Mouse (Mus musculus) intestine, embryonic 14.5 days (tissue): ENCODE measurements around the gene Zbtb22. TPM values are rescaled to one million over a fixed set of nuclear protein-coding genes. Genes with fewer than 3 reads are reported as not detected.

Experiments used
- ATAC-seq: fragments of 200-750 bp; cut with Nextera tagmentation; replicated peaks from 2 replicates; pipeline ENCODE4 v1.8.0; 2017; ENCODE audit warnings: low read depth, moderate number of reproducible peaks, moderate TSS enrichment, moderate library complexity; ENCODE audit not compliant: low FRiP score, low TSS enrichment
- DNase-seq: peaks from one replicate; pipeline ENCODE4 v3.0.0-alpha.2; 2018; ENCODE audit warnings: low spot score
- H3K27ac ChIP-seq: fragments of 300-500 bp; sonication (generic); 2 replicates; pipeline ENCODE4 v1.5.1; 2014; ENCODE audit warnings: low read depth, mild to moderate bottlenecking, control low read depth
- H3K27me3 ChIP-seq: fragments of 300-500 bp; sonication (generic); replicated peaks from 2 replicates; pipeline ENCODE4 v1.6.1; 2014; ENCODE audit warnings: low read length, control low read depth; ENCODE audit not compliant: control insufficient read depth, insufficient read depth
- H3K36me3 ChIP-seq: fragments of 300-500 bp; sonication (generic); 2 replicates; pipeline ENCODE4 v1.6.1; 2014; ENCODE audit warnings: low read length, control low read depth; ENCODE audit not compliant: control insufficient read depth, insufficient read depth
- H3K4me1 ChIP-seq: fragments of 300-500 bp; sonication (generic); replicated peaks from 2 replicates; pipeline ENCODE4 v1.6.1; 2014; ENCODE audit warnings: low read length, control low read depth, mixed read lengths; ENCODE audit not compliant: control insufficient read depth, insufficient read depth
- H3K4me2 ChIP-seq: fragments of 300-500 bp; sonication (generic); 2 replicates; pipeline ENCODE4 v1.6.1; 2014; ENCODE audit warnings: low read length
- H3K4me3 ChIP-seq: fragments of 300-500 bp; sonication (generic); 2 replicates; pipeline ENCODE4 v1.5.1; 2014; ENCODE audit warnings: low read depth, low read length, control low read depth, mixed read lengths
- H3K9ac ChIP-seq: fragments of 300-500 bp; sonication (generic); 2 replicates; pipeline ENCODE4 v1.6.1; 2014; ENCODE audit warnings: mild to moderate bottlenecking, low read length
- H3K9me3 ChIP-seq: fragments of 300-500 bp; sonication (generic); 2 replicates; pipeline ENCODE4 v1.6.1; 2016; ENCODE audit warnings: low read length, control low read depth; ENCODE audit not compliant: control insufficient read depth
- WGBS: fragments of 180-500 bp; shearing (Covaris S2); extraction: QIAGEN DNeasy Blood & Tissue Kit; methylation state at CpG from one replicate; pipeline ENCODE4 v1.1.7; 2014; 5-methylcytosine and 5-hydroxymethylcytosine counted together
- polyA plus RNA-seq: library from polyadenylated mRNA; unstranded; fragments of >200 nt; fragmentation: Nextera tagmentation; extraction: Ambion mirVana; gene quantifications from 2 replicates; pipeline ENCODE4 v1.2.1, GENCODE M21; 2014

Zbtb22 gene
- polyA plus RNA-seq, 1 experiment from 2014 or later = 9.8 TPM

DNA sequence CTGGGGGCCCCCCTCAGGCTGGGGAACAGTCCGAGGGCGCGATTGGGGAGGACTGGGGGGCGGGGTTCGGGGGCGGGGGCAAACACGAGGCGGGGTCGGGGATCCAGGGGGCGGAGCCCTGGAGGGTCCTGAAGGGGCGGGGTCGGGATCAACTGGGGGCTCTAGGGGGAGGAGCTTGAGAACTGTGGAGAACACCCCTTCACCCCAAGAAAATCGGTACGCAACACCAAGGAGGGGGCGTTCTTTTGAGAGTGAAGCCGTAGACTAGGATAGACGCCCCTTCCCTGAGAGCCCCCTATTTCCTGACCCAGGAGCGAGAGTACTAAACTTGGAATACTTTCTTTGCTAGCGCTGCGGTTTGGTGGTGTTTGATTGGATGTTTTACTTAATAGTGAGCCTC, 590 bp downstream of the Zbtb22 start:
- peak; percentile 78 for DNase-seq
- Histone ChIP-seq H3K4me2 (peak overlapping the region; percentile 71), H3K9ac (peak overlapping the region; percentile 55), H3K36me3 (peaks cover 49% of the 10 kb centered on the region), H3K4me1 (peaks cover 27% of the 10 kb centered on the region), H3K27me3 (no peaks in the 10 kb centered on the region), H3K27ac (peak overlapping the region; percentile 78), H3K4me3 (peak overlapping the region; percentile 52), H3K9me3 (no peaks in the 10 kb centered on the region)
- ATAC-seq = peak; percentile 18
- under 1% methylated on average over 18 of the region's 20 CpGs for WGBS

DNA sequence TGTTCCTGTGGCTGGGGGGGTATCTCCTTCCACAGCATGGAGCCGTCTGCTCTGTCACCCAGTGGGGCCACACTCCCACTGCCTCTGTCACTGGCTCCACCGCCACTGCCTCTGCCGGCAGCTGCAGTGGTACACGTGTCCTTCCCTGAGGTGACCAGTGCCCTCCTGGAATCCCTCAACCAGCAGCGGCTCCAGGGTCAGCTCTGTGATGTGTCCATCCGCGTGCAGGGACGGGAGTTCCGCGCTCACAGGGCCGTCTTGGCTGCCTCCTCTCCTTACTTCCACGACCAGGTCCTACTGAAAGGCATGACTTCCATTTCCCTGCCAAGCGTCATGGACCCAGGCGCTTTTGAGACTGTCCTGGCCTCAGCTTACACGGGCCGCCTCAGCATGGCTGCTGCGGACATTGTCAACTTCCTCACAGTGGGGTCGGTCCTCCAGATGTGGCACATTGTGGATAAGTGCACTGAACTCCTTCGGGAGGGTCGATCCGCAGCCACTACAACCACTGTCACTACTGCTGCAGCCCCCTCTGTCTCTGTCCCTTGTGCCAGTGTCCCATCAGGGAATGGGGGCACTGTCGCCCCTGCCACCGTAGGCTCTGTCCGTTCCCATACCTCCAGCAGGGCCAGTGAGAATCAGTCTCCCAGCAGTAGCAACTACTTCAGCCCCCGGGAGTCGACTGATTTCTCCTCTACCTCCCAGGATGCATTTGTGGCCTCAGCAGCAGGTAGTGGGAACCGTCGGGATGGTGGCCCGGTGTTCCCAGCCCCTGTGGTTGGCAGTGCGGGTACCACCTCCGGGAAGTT, 1.3 kb downstream of the Zbtb22 start:
- Histone ChIP-seq H3K4me3 (peak overlapping the region; percentile 52), H3K4me2 (peak overlapping the region; percentile 71), H3K36me3 (peaks cover 41% of the 10 kb centered on the region), H3K9ac (no peak overlapping the region), H3K27ac (peak overlapping the region; percentile 78; the same call in 1 of the 2 replicates), H3K27me3 (no peaks in the 10 kb centered on the region), H3K4me1 (peaks cover 27% of the 10 kb centered on the region), H3K9me3 (no peaks in the 10 kb centered on the region)
- ATAC-seq = no peak
- WGBS = 76% methylated on average over 31 of the region's 31 CpGs
- no peak for DNase-seq

DNA sequence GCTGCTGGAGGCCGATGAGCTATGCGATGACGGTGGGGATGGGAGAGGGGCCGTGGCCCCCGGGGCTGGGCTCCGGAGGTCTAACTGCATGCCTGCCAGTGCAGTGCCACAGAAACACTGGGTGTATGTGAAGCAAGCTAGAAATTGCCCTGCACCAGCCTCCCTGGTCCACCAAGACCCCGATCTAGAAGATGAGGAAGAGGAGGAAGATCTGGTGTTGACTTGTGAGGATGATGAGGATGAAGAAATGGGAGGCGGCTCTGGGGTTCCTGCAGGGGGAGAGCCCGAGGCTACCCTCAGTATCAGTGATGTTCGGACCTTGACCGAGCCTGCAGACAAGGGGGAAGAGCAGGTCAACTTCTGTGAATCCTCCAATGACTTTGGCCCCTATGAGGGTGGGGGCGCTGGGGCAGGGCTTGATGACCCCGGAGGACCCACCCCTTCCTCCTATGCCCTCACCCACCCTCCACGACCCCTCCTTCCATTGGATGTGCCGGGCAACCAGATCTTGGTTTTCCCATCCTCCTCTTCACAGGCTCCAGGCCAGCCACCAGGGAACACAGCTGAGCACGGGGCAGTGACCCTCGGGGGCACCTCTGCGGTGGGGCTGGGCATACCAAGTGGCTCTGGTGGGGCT, 2.1 kb downstream of the Zbtb22 start:
- 78% methylated on average over 18 of the region's 18 CpGs for WGBS
- no peak overlapping the region for H3K4me2 ChIP-seq
- no peaks in the 10 kb centered on the region for H3K27me3 ChIP-seq
- peaks cover 35% of the 10 kb centered on the region for H3K36me3 ChIP-seq
- no peak overlapping the region for H3K4me3 ChIP-seq
- ATAC-seq = no peak
- H3K9me3 ChIP-seq = no peaks in the 10 kb centered on the region
- peaks cover 27% of the 10 kb centered on the region for H3K4me1 ChIP-seq
- H3K9ac ChIP-seq = no peak overlapping the region
- H3K27ac ChIP-seq = no peak overlapping the region
- no peak for DNase-seq

DNA sequence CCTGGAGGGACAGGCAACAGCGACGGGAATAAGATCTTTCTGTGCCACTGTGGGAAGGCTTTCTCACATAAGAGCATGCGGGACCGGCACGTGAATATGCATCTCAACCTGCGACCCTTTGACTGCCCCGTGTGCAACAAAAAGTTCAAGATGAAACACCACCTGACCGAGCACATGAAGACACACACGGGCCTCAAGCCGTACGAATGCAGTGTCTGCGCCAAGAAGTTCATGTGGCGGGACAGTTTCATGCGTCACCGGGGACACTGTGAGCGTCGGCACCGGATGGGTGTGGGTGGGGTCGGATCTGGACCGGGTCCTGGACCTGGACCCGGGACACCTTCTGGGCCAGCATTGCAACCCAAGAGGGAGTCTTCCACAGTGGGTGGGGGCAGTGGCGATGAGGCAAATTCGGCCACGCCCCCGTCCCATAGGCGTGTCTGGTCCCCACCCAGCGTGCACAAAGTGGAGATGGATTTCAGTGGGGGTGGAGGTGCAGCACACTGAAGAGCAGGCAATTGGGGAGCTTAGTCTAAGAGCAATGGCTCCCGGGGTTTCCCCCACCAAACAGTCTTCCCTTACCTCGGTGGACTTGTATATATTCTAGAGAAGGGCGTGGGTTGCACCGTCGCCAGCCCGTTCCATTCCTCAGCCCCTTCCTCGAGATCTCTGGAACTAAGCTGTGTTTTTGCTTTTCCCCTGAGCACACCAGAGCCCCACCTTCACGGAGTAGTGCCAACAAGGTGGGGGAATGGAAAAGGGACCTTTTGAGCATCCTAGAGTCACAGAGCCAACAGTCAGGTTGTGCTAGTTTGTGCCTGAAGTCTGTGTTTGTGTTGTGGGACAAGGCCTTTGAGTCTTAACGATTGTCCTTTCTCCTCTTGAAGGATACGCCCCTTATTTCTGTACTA, 2.8 kb downstream of the Zbtb22 start:
- ATAC-seq (no peak), DNase-seq (no peak)
- no peaks in the 10 kb centered on the region for H3K9me3 ChIP-seq
- peak overlapping the region; percentile 67 for H3K4me3 ChIP-seq
- no peak overlapping the region for H3K27ac ChIP-seq
- no peak overlapping the region for H3K9ac ChIP-seq
- H3K36me3 ChIP-seq = peaks cover 29% of the 10 kb centered on the region
- H3K27me3 ChIP-seq = no peaks in the 10 kb centered on the region
- peak overlapping the region; percentile 99 for H3K4me2 ChIP-seq
- H3K4me1 ChIP-seq = peaks cover 27% of the 10 kb centered on the region
- WGBS = 60% methylated on average over 37 of the region's 37 CpGs

DNA sequence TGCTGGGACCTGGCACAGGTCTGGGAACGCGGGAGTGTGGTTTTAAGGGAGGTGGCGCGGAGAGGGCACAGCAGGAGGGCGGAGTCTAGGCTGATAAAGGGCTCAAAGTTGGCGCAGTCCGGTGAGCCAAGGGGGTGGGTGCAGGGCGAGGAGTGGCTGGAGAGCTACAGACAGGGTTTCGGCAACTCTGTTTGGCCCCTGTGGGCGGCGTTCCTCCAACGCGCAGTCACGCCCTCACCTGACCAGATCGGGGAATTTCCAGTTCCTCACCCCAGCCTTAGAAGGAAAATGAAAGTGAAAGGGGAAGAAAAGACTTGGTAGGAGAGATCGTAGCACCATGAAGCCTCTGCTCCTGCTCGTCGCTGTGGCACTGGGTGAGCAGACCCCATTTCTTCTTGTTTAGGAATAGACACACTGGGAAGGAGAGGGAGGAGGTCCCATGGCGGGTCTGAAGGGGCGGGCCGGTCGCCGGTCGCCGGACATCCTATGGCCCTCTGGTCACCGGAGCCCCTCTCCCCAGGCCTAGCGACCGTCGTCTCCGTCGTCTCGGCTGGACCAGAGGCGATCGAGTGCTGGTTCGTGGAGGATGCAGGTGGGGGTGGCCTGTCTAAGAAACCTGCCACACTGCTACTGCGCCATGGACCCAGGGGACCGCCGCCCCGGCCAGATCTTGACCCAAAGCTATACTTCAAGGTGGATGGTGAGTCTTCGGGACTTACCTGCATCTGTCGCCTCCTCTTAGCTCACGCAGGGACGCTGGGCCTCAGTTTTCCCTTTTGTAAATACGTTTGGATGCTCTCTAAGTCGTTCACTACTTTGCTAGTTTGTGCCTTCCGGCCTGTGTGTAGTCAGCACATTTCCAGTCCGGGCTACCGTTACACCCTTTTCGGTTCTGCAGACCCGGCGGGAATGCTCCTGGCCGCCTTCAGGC, 3.9 kb downstream of the Zbtb22 start:
- Histone ChIP-seq H3K4me1 (peaks cover 27% of the 10 kb centered on the region), H3K4me3 (peak overlapping the region; percentile 67)
- WGBS = 1% methylated on average over 52 of the region's 52 CpGs

DNA sequence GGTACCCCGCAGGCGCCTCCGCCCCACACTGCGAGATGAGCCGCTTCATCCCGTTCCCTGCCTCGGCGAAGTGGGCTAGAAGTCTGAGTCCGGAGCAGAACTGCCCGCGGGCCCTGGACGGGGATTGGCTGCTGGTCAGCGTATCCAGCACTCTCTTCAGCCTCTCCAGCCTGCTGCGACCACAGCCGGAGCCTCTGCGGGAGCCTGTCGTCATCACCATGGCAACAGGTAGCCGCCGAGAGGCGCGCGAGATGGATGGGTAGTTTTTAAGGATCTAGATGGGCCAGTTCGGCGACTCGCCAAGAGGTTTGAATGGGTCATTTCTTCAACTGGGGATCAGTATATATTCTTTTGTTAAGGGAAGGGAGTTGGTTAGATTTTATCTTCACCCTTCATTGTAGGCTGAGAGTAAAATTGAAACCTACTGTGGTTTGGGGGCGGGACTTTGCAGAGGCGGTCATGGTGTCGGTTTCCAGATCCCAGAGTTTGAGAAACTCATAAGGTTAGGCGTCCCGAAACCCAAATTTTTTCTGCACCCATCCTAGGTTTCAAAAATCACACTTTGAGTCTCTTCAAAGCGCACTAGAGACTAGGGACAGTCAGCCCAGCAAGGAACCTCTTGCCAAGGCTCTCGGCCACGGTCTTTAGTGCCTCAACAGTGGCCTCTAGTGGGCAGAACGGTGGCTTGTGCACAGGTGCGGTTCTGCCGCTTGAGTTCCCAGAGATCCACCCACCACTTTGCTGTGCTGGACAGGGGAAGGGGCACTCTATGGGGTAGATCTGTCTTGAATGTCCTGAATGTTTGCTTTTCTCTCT, 4.8 kb downstream of the Zbtb22 start:
- peak; percentile 90 for DNase-seq
- Histone ChIP-seq H3K27me3 (no peaks in the 10 kb centered on the region), H3K9ac (peak overlapping the region; percentile 59), H3K36me3 (peaks cover 12% of the 10 kb centered on the region), H3K4me1 (peaks cover 20% of the 10 kb centered on the region), H3K4me3 (peak overlapping the region; percentile 67), H3K27ac (peak overlapping the region; percentile 51; the same call in 1 of the 2 replicates), H3K4me2 (peak overlapping the region; percentile 99), H3K9me3 (no peaks in the 10 kb centered on the region)
- WGBS = under 1% methylated on average over 36 of the region's 36 CpGs
- ATAC-seq = peak; percentile 30; the same call in 1 of the 2 replicates

More for the DNA sequence above, 3.9 kb downstream of the Zbtb22 start:
- no peak for ATAC-seq
- H3K9me3 ChIP-seq = no peaks in the 10 kb centered on the region
- H3K4me2 ChIP-seq = peak overlapping the region; percentile 99
- peak overlapping the region; percentile 51; the same call in 1 of the 2 replicates for H3K27ac ChIP-seq
- no peaks in the 10 kb centered on the region for H3K27me3 ChIP-seq
- peak; percentile 69 for DNase-seq
- peak overlapping the region; percentile 59 for H3K9ac ChIP-seq
- peaks cover 18% of the 10 kb centered on the region for H3K36me3 ChIP-seq

DNA sequence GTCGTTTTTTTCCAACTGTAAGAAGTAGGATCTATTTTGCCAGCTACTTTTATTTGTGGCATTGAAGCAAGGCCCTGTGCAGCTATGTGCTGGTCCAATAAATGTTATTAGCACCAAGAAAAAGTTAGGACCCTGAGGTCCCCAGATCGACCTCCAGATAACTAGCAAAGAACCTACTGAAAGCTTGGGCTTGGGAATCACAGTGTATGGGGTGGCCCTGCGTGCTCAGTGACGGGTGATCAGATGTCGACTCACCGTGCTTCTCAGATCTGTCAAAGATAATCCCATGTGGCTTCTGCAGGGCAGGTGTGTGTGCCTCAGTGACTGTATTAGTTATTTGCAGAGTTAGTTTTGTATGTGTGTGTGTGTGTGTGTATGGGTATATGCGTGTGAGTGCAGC, 5.7 kb downstream of the Zbtb22 start:
- Histone ChIP-seq H3K4me2 (no peak overlapping the region), H3K27me3 (no peaks in the 10 kb centered on the region), H3K9me3 (no peaks in the 10 kb centered on the region), H3K9ac (no peak overlapping the region), H3K4me3 (no peak overlapping the region), H3K36me3 (peaks cover 12% of the 10 kb centered on the region), H3K27ac (no peak overlapping the region), H3K4me1 (peaks cover 20% of the 10 kb centered on the region)
- ATAC-seq (no peak), DNase-seq (no peak)
- WGBS = 84% methylated on average over 7 of the region's 7 CpGs
